Mouse (Mus musculus) ES-Bruce4 (cell line): ENCODE data around the gene Elf1.

Experiments used
- CTCF ChIP-seq: IDR thresholded peaks from one replicate; pipeline ENCODE4 v1.8.1; 2011; ENCODE audit warnings: low read depth, low read length
- POLR2A ChIP-seq: IDR thresholded peaks from one replicate; pipeline ENCODE4 v1.8.1; 2011; ENCODE audit warnings: low read length; ENCODE audit not compliant: insufficient read depth

DNA sequence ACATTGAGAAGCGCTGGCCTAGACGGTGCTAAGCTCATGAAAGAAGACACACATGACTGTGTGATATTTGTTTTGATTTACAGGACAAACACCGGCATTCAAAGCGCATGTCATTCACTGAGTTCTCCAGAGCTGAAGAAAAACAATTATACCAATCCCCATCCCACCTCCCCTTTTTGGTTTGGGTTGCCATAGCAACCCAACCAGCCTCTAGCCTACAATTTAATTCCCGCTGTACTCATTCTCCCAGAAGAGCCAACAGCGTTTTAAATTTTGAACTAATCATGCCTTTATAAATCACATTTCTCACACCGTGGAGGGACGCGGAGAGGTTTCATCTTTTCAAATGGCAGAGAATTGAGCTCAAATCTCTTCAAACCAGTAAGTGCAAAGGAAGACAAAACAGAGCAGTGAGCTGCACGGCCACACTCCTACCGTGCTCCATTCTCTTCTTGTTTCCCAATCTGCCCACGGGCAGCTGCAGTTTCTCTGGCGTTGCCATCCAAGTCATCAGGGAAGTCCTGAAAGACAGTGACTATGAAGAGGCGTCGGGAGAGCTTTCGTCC lies 35.9 kb upstream of the Elf1 start:
- TF ChIP-seq POLR2A (no peak), CTCF (no peak)
